Mouse (Mus musculus): ENCODE results near the gene Parl. TPM values are rescaled to one million over a fixed set of nuclear protein-coding genes. Genes with fewer than 3 reads are reported as not detected.

Gene Parl
- total and polyA plus RNA-seq, 2 experiments = 36.3 to 42.4 TPM

GRCm38 (mm10) chr16:20323907-20324306 lies 21.7 kb upstream of the Parl start:
- Histone ChIP-seq H3K4me3 (ENCODE audit: insufficient read depth, low read depth, low read length) (no peak overlapping the region), H3K27me3 (ENCODE audit: control insufficient read depth, insufficient read depth, low read length) (no peaks in the 10 kb centered on the region), H3K4me1 (ENCODE audit: control insufficient read depth, insufficient read depth, low read length) (0 out of 2 replicates have a peak, but pooled peaks cover 2% of the 10 kb centered on the region), H3K27ac (replicated peaks; ENCODE audit: insufficient read depth, low read depth, low read length) (no peak overlapping the region), H3K79me2 (ENCODE audit: control insufficient read depth, insufficient read depth, low read length) (no peaks in the 10 kb centered on the region), H3K9ac (ENCODE audit: low read depth, low read length) (no peak overlapping the region), H3K36me3 (ENCODE audit: control insufficient read depth, insufficient read depth, low read length) (no peaks in the 10 kb centered on the region)
- WGBS = 66% methylated on average over 5 of the region's 5 CpGs
- DNase-seq (ENCODE audit: extremely low read depth, low read depth, low spot score) = no peak
- TF ChIP-seq CTCF (IDR thresholded peaks at IDR 0.05; ENCODE audit: low read depth, low read length) = no peak

GRCm38 (mm10) chr16:20322274-20322673 lies 20.1 kb upstream of the Parl start:
- Histone ChIP-seq H3K27me3 (ENCODE audit: control insufficient read depth, insufficient read depth, low read length) (no peaks in the 10 kb centered on the region), H3K4me3 (ENCODE audit: insufficient read depth, low read depth, low read length) (no peak overlapping the region), H3K27ac (replicated peaks; ENCODE audit: insufficient read depth, low read depth, low read length) (no peak overlapping the region), H3K4me1 (ENCODE audit: control insufficient read depth, insufficient read depth, low read length) (0 out of 2 replicates have a peak, but pooled peaks cover 2% of the 10 kb centered on the region), H3K79me2 (ENCODE audit: control insufficient read depth, insufficient read depth, low read length) (no peaks in the 10 kb centered on the region), H3K36me3 (ENCODE audit: control insufficient read depth, insufficient read depth, low read length) (no peaks in the 10 kb centered on the region), H3K9ac (ENCODE audit: low read depth, low read length) (no peak overlapping the region)
- 81% methylated on average over 4 of the region's 4 CpGs for WGBS
- no peak for DNase-seq (ENCODE audit: extremely low read depth, low read depth, low spot score)
- TF ChIP-seq POLR2A (IDR thresholded peaks at IDR 0.05; ENCODE audit: extremely low read depth, insufficient read depth, low read length) = no peak
- TF ChIP-seq CTCF (IDR thresholded peaks at IDR 0.05; ENCODE audit: low read depth, low read length) = no peak

GRCm38 (mm10) chr16:20316770-20317169 lies 14.6 kb upstream of the Parl start:
- DNase-seq (ENCODE audit: extremely low read depth, low read depth, low spot score) = peak; percentile 4
- Histone ChIP-seq H3K79me2 (ENCODE audit: control insufficient read depth, insufficient read depth, low read length) (no peaks in the 10 kb centered on the region), H3K36me3 (ENCODE audit: control insufficient read depth, insufficient read depth, low read length) (no peaks in the 10 kb centered on the region), H3K4me3 (ENCODE audit: insufficient read depth, low read depth, low read length) (no peak overlapping the region), H3K4me1 (ENCODE audit: control insufficient read depth, insufficient read depth, low read length) (no peaks in the 10 kb centered on the region), H3K27ac (replicated peaks; ENCODE audit: insufficient read depth, low read depth, low read length) (no peak overlapping the region), H3K9ac (ENCODE audit: low read depth, low read length) (no peak overlapping the region), H3K27me3 (ENCODE audit: control insufficient read depth, insufficient read depth, low read length) (no peaks in the 10 kb centered on the region)
- 72% methylated on average over 6 of the region's 6 CpGs for WGBS
- TF ChIP-seq CTCF (IDR thresholded peaks at IDR 0.05; ENCODE audit: low read depth, low read length) (no peak), POLR2A (IDR thresholded peaks at IDR 0.05; ENCODE audit: extremely low read depth, insufficient read depth, low read length) (no peak)

GRCm38 (mm10) chr16:20315266-20315665 lies 13.1 kb upstream of the Parl start:
- H3K79me2 ChIP-seq (ENCODE audit: control insufficient read depth, insufficient read depth, low read length) = no peaks in the 10 kb centered on the region
- no peak overlapping the region for H3K27ac ChIP-seq (replicated peaks; ENCODE audit: insufficient read depth, low read depth, low read length)
- no peaks in the 10 kb centered on the region for H3K36me3 ChIP-seq (ENCODE audit: control insufficient read depth, insufficient read depth, low read length)
- H3K4me1 ChIP-seq (ENCODE audit: control insufficient read depth, insufficient read depth, low read length) = no peaks in the 10 kb centered on the region
- DNase-seq (ENCODE audit: extremely low read depth, low read depth, low spot score) = no peak
- TF ChIP-seq CTCF (IDR thresholded peaks at IDR 0.05; ENCODE audit: low read depth, low read length) (no peak), POLR2A (IDR thresholded peaks at IDR 0.05; ENCODE audit: extremely low read depth, insufficient read depth, low read length) (no peak)
- H3K4me3 ChIP-seq (ENCODE audit: insufficient read depth, low read depth, low read length) = no peak overlapping the region
- no peaks in the 10 kb centered on the region for H3K27me3 ChIP-seq (ENCODE audit: control insufficient read depth, insufficient read depth, low read length)
- no peak overlapping the region for H3K9ac ChIP-seq (ENCODE audit: low read depth, low read length)
- WGBS = 86% methylated on average over 4 of the region's 4 CpGs

- Histone ChIP-seq H3K4me3 (ENCODE audit: insufficient read depth, low read depth, low read length) (no peak overlapping the region), H3K79me2 (ENCODE audit: control insufficient read depth, insufficient read depth, low read length) (no peaks in the 10 kb centered on the region), H3K36me3 (ENCODE audit: control insufficient read depth, insufficient read depth, low read length) (no peaks in the 10 kb centered on the region), H3K4me1 (ENCODE audit: control insufficient read depth, insufficient read depth, low read length) (no peaks in the 10 kb centered on the region), H3K9ac (ENCODE audit: low read depth, low read length) (no peak overlapping the region), H3K27me3 (ENCODE audit: control insufficient read depth, insufficient read depth, low read length) (no peaks in the 10 kb centered on the region), H3K27ac (replicated peaks; ENCODE audit: insufficient read depth, low read depth, low read length) (no peak overlapping the region)
- 75% methylated on average over 14 of the region's 14 CpGs for WGBS
- TF ChIP-seq POLR2A (IDR thresholded peaks at IDR 0.05; ENCODE audit: extremely low read depth, insufficient read depth, low read length) = no peak
- TF ChIP-seq CTCF (IDR thresholded peaks at IDR 0.05; ENCODE audit: low read depth, low read length) = no peak
- DNase-seq (ENCODE audit: extremely low read depth, low read depth, low spot score) = no peak
Observed at GRCm38 (mm10) chr16:20312272-20312671, 10.1 kb upstream of the Parl start.

- Histone ChIP-seq H3K4me1 (ENCODE audit: control insufficient read depth, insufficient read depth, low read length) (peaks cover 8% of the 10 kb centered on the region), H3K27ac (replicated peaks; ENCODE audit: insufficient read depth, low read depth, low read length) (no peak overlapping the region), H3K9ac (ENCODE audit: low read depth, low read length) (no peak overlapping the region), H3K79me2 (ENCODE audit: control insufficient read depth, insufficient read depth, low read length) (peaks cover 22% of the 10 kb centered on the region), H3K36me3 (ENCODE audit: control insufficient read depth, insufficient read depth, low read length) (peaks cover 18% of the 10 kb centered on the region), H3K4me3 (ENCODE audit: insufficient read depth, low read depth, low read length) (no peak overlapping the region), H3K27me3 (ENCODE audit: control insufficient read depth, insufficient read depth, low read length) (no peaks in the 10 kb centered on the region)
- DNase-seq (ENCODE audit: extremely low read depth, low read depth, low spot score) = no peak
- TF ChIP-seq POLR2A (IDR thresholded peaks at IDR 0.05; ENCODE audit: extremely low read depth, insufficient read depth, low read length) = no peak
- TF ChIP-seq CTCF (IDR thresholded peaks at IDR 0.05; ENCODE audit: low read depth, low read length) = no peak
- 97% methylated on average over 2 of the region's 2 CpGs for WGBS
Observed at GRCm38 (mm10) chr16:20300076-20300475, 2.1 kb downstream of the Parl start.
